Mouse (Mus musculus) right cerebral cortex, adult 2 months (tissue): ENCODE results near the gene Afap1.

Experiments used
- DNase-seq, 2 experiments: peaks; one replicate each; pipeline ENCODE4 v3.0.0; 2021 to 2022; ENCODE audit warnings: low spot score in 2 of 2

Gene Afap1

DNA sequence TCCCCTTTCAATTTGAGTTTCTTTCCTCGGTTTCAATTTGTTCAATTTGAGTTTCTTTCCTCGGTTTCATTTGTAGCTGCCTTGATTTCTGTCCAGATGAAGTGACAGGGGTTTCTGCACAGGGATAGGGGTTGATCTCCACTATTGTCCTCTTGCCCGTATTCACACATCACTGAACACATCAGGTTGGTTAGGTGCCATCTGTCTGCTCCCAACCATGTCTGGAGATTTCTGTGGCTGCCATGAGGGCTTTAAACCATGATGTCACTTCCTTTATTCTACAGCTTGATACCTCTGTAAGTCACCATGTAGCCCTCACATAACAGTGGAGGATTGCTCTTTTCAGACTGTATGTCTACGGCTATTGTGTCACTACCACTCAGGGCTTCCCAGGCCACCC, 4.0 kb downstream of the Afap1 start:
- no peak for DNase-seq

DNA sequence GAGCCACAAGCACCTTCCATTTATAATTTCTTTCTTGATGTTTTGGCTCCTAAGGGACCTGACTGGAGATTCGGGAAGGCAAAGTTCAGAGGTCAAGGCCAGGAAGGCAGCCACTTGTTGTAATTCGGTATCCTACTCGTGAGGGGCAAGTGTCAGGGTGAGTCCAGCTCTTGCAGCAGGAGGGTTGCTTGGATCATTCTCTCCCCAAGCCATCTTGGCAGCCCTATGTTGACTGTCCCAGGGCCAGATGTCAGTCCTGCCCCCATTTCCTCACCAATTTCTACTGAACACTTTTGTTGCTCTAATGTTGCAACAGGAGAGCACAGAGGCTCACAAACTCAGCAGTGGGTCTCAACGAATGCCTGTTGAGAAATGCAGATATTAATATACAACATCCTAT, 5.0 kb downstream of the Afap1 start:
- DNase-seq: no peak

DNA sequence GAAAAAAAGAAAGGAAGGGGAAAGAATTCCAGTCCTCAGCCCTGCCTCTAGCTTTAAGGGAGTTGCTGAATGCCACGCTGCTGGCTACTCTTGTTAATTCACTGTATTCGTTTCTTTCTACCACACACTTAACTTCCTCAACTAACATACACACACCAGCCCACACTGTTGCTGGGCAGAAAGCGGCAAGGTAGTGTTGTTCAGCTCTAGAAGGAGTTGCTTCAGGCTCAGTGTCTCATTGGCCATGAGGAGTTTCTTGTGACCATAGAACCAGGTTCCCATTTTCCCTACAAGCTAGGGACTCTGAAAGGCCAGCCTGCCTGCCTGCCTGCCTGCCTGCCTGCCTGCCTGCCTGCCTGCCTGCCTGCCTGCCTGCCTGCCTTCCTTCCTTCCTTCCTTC, 5.9 kb downstream of the Afap1 start:
- DNase-seq: no peak

DNA sequence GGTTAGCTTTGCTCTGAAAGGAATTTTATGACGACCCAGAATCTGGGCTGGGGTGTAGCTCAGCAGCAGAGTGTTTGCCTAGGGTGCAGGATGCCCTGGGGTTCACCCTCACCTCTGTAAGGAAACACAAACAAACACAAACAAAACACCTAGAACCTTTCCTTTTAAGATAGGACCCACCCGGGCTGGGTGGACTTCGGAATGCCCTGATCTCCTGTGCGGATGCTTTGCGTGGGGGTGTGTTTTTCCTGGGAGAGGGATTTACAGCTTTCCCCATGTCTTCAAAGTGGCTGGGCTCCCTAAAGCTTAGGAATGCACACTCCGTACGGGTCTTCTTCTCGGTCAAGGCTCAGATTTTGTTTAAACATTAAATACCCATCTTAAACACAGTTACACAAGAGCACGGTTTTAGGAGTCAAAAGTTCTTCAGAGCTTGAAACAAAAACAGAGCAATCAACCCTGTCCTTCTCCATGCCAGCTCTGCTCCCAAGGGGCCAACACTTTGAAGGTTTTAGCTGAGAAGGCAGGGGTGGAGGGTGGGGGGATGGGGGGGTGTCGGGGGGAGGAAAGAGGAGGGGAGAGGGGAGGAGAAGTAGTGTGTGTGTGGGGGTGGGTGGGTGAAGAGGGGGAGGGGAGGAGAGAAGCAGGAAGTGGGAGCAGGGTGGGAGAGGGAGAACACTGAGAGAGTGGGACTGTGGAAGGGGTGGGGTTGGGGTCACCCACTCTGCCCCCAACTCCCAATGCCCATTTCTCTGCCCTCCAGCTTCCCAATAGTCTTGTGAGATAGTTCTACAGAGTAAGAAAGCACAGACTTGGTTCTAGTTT, 7.5 kb downstream of the Afap1 start:
- no peak for DNase-seq

DNA sequence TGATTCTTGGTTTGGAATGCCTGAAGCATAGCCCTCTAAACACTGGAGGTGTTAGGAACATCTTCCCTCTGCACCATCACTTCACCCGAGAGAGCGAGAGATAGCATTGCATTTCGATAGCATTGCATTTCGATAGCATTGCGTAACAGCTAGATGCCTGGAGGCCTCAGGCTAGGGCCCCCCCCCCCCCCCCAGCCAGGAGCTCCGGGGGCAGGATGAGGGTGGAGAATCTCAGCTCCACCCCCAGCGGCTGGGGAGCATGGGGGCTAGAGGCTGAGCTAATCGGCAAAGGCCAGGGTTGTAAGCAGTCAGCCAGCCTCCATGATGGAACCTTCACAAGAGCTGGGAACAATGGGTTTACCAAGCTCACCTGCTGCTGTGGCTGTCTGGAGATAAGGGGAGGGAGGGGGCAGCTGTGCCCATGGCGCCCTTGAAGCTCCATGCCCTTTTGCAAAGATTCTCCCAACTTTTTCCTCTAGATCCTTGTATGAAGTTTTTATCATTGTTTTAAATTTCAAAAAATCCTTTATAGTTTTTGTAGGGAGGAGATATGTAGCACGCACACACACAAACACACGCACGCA, 8.2 kb downstream of the Afap1 start:
- no peak for DNase-seq

DNA sequence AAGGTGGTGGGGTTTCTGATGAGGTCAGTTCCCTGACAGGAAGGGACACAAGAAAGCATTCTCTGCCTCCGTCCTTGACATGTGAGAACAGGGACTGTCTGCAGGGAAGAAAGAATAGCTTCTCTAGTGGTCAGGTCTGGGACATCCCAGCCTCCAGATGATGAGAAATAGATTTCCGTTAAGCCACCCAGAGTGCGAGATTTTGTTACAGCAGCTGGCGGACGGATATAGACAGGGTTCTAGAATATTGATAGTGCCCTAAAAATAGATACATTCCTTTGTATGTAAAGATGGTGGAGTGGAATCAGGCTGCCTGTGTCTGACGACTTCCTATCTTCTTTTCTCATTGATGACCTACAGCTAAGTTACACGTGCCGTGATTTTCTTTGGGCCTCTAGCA, 10.3 kb downstream of the Afap1 start:
- no peak for DNase-seq

DNA sequence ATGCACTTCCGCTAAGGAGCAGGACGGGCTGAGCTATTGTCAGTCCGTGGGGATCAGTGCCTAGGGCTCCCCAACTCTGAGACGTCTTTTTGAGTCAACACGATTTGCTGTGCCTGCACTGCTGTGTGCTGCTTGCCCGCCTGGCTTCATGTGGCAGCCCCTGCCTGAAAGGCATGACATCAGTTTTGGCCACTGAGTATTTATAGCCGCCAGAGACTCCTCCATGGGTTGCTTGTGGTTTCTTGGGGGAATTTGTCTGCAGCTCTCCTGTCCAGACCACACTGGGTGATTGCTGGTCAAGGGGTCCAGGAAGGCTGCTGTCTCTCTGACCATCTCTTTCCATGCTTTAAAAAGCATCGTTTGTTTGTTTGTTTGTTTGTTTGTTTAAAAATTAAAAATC, 12.2 kb downstream of the Afap1 start:
- DNase-seq: no peak

DNA sequence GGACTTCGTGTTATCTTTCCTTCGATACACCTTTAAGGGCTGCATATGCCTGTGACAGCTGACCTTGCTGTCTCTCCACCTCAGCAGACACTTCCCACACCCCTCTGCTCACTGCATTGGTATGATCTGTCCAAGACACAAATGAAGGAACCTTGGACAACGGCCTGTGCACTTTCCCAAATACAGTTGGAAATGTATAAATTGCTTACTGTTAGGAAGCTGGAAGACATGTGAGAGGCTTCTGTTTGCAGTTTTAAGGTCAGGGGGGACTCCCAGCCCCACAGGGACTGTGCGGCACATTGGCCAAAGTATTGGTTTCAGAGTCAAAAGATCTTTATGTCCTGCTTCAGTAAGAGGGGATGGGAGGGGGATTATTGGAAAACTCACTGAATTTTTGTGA, 14.0 kb downstream of the Afap1 start:
- no peak for DNase-seq

DNA sequence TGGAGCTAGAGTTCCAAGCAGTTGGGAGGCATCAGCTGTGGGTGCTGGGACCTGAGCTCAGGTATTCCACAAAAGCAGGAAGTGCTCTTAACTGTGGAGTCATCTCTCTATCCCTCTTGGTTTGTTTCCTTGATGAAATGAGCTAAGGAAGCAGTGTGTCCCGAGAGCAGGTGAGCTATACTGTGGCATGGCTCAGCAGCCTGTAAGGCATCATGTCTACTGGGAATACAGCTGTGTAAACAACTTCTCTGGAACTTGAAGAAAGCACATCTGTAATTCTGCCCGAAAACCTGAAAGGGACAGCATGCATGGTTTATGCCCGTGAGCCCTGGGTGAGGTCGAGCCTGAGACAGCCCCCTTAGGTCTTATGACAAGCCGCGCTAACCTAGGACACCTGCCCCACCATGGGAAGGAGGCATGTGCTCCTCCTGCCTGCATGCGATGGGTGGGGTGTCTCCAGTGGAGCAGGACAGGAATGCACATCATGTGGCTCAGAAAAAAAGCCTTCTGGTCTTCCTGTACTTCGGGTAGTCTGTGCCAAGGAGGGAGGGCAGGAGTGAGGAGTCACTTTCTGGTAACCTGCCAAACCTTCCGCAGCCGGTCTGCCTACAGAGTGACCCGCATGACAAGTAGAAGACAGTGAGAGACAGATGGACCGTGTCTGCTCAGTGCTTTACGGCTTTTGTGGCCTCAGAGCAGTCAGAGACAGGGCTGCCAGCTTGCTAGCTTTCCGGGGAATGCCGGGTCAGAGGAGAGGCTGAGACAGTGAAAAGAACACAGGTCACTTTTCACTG, 14.7 kb downstream of the Afap1 start:
- DNase-seq: peak; percentile 45 to 63

DNA sequence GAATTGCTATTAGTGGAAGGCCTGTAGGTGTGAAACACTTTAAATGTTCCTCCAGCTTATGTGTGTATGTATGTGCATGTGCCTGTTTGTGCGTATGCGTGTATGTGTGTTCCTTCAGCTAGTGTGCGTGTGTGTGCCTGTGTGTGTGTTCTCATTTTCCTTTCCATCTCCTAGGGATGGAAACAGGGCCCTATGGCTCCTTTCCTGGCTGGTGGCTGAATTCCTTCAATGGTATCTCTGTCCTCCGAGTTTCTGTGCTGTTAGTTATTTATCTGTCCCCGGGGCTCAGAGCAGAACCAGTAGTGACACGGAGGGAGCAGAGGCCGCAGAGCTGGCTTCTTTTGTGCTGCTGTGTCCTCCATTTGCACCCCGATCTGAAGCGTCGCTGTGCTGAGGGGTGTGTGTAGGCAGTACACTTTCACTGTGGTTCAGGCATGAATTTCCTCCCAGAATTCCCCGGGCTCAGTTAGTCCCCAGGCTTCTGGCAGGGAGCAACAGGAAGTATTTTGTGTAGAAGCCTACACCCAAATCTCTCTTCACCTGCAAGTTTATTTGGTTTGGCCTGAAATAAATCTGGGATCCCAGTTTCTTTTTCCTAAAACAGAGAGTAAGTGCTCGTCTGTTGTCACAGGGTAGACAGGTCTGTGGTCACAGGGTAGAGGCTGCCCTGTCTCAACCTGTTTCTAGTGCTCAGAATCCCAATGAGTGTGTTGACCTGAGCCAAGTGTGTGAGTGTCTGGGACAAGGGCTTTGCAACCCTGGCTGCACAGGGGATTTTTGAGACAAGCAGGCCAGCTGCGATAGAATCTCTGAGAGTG, 15.7 kb downstream of the Afap1 start:
- DNase-seq: no peak

DNA sequence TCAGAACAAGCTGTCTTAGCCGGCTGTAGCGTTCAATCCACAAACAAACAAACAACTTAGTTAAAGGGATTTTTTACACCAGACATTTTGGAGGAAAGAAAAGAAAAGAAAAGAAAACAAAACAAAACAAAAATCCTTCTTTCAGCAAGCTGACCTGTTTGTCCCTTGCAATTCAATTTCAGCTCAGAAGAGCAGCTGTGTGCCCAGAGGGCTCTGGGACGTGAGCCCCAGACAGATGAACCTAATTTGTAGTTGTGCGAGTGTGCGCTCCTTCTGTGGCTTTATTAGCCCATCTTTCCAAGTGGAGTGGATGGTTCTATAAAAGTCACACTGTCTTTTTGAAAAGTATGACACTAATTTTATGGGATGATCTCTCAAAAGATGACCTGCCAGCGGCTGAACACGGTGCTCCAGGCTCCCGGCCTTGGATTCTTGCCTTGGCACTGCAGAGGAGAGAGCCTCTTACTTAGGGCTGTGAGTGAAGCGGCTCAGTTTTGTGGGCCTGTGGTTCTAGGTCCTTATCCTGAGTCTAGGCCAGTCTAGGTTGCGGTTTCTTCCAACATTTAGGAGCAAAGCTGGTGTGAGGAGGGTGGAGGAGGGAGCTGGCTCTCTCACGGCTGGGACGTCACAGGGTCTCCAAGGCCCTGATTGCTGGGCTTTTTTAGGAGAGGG, 22.6 kb downstream of the Afap1 start:
- DNase-seq: no peak

DNA sequence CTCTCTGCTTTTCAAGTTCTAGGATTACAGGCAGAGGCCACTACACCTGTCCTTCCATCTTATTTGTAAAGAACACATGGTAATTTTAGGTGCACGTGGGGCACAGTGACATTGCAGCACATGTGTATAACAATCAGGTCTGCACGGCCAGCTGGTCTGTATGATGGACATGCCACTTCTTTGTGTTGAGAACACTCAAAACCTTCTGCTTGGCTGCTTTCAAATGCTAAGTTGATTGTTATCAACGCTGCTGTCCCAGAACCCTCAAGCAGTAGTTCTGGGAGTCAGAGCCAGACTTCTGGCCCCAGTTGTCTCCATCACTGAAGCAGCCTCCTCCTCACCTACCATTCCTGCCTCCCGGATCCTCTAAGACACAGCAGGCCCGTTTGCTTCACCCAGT, 23.5 kb downstream of the Afap1 start:
- no peak for DNase-seq

DNA sequence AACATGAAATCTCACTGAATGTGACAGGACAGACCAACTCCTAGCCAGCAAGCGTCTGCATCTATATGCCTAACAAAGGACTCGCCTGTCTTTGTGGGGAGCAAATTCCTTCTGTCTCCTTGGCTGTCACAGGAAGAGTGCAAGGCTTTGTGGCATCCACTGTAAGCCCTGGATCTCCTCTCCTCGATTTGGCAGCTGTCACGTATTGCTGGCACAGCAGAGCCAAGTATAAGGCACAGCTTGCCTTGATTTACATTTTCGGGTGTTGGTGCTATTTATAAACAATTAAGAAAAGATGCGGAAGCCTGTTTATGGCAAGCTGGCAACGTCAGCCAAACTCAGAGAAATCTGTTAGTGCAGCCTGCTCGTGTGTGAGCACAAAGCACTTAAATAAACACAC, 25.3 kb downstream of the Afap1 start:
- peak; percentile 30 to 41 for DNase-seq

DNA sequence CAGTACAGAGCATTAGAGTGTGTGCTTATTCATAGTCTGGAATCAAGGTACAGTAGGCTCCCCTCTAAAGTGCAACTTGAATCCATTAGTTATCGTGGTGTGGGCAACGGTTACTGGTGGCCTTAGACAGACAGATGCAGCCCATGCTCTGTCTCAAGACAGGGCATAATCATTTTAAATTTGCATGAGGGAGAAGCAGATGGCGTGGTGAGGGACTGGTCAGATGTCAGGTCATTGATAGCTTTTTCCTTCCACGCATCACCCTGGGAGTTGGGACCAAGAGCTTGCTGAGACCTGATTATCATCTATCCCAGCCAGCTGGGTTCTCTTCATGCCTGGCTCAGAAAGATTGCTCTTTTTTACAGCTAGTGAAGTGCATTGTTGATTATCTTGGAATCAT, 27.0 kb downstream of the Afap1 start:
- no peak for DNase-seq

DNA sequence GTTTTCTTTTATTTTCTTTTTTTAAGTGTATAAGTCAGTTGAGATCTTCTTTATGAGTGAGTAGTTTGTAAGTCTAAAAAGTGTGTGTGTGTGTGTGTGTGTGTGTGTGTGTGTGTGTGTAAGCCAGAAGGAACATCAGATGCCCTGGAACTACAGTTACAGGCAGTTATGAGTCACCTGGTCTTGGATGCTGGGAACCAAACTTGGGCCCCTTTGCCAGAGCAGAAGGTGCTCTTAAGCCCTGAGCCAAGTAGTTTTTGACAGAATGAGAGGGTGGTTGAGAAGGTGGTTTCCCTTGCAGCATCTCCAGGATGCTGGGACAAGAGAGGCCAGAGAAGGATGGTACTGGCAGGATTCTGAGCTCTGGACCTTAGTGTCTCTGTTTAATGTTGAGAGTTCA, 27.4 kb downstream of the Afap1 start:
- DNase-seq: no peak

DNA sequence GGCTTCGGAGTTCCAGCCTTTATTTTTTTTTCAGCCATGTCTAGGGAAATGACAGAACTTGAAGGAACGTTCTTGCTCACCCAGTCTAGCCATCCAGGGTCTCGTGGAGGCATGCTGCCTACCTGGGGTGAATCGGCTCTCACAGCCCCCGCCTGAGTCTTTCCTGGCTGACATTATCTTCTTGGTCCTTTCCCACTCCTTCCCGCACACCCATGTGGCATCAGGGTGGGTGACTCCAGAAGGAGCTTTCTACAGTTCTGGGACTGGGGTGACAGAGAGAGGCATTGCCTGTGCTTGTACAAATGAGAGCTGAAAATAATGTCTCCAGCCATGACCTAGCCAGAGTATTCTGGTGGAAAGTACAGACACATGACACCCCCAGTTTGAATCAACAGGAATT, 28.0 kb downstream of the Afap1 start:
- no peak for DNase-seq

DNA sequence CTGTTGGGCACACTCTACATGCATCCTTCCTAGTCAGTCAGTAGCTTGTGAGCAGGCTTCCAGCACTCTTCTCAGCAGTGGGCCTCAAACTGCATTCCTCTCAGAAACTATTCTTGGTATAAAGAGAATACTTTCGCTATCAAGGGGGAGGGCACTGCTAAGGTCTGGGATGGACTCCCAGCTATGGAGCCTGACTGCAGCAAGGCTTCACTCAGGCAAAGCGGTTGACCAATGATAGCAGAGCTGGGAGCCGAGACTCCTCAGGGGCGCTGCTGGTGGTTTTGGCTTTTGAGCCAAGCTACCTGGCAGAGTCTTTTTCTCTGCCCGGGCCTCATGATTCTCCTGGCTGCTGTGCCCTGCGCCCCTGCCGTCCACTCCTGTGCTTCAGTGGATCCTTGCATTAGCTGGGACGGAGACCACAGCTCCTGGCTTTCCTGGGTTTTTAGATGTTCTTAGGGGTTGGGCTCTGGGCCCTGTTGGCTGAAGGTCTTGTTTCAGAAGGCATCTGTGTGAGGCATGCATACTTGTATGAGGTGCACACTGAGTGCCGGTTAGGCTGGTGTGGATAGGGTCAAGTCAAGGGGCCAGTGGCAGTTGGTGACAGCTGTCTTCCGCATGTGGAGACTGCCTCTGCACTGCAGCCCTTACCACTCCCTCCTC, 28.6 kb downstream of the Afap1 start:
- DNase-seq: no peak

DNA sequence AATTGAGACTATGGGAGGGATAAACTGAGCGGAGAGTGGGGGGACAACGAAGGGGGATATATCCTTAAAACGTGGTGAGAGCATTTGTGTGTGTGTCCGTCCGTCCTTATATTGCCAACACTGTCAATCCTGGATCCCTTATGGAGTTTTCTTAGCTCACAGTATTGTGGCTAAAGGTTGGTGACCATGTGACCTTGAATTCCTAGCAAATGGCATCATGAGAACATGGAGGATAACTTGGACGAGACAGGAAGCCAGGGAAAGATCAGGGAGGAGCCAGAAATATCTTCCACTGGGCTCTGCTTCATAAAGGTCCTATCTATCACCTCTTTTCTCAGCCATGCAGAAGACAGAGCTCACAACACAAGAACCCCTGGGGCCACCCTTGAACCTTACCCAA, 30.3 kb downstream of the Afap1 start:
- DNase-seq: no peak

DNA sequence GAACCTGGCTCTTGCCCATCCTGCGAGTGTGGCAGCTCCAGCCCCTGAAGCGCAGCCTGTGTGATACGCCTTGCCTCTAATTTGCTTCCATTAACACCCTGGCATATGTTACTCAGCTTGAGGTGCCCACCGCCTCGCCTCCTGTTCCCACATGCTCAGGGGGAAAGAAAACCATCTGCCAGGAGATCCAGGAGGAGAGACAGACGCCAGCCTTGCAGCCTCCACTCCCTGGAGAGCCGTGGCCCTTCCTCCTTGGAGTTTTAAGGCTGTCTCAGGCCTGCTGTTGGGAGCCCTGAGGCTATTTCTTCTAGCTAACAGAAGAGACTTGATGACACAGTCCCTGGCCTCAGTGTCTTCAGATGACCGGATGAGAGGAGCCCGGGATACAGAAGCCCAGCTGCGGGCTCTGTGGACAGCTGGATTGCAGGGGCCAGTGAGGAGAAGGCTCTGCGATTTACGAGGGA, 32.1 kb downstream of the Afap1 start:
- DNase-seq: peak; percentile 56 to 67

DNA sequence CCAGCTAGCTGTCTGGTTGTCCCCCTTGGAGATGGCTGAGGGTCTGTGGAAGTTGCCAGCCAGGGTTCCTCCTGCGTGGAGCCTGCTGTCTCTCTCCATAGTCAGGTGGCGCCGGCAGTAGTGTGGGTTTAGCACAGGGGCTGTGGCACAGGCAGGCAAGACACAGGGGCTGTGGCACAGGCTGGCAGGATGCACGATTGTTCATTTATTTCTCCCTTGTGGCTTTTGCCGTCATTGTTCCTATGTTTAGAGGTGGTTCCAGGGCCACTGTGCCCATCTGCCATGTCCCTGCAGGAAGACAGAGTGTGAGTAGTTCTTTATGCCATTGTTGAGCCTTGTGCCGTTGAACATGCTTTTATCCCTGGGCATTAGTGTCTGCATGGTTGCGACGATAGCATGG, 33.4 kb downstream of the Afap1 start:
- no peak for DNase-seq

DNA sequence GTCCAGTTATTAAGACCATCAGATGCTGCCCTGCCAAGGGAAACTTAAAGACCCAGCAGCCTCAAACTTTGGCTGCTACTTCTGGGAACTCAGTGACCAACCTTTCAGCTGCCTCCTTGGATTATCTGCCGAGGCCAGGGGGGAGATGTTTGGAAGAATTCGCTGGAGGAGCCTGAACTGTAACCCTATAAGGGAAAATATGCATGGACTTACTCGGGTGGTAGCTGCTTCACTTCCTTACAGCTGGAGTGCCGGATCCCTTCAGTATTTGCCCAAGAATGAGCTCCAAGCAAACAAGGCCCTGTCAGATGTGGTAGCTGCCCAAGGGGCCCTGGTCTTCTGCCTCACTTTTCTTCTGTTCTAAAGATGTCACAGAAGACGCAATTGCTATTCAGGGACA, 38.2 kb downstream of the Afap1 start:
- DNase-seq: no peak
